Mouse (Mus musculus) brain, adult 10 weeks (tissue): Measurements from ENCODE around the gene Psmd9. TPM values are rescaled to one million over a fixed set of nuclear protein-coding genes. Genes with fewer than 3 reads are reported as not detected.

Experiments used
- polyA plus RNA-seq: library from polyadenylated mRNA; stranded (reverse); fragments of 350-450 nt; fragmentation: Illumina TruSeq; extraction: RNeasy Lipid Tissue Mini Kit (QIAGEN cat#74804); gene quantifications from one replicate; pipeline ENCODE4 v1.2.3, GENCODE M21; 2015; ENCODE audit warnings: low read depth, low replicate concordance

Gene Psmd9
- polyA plus RNA-seq: 34.3 TPM

DNA sequence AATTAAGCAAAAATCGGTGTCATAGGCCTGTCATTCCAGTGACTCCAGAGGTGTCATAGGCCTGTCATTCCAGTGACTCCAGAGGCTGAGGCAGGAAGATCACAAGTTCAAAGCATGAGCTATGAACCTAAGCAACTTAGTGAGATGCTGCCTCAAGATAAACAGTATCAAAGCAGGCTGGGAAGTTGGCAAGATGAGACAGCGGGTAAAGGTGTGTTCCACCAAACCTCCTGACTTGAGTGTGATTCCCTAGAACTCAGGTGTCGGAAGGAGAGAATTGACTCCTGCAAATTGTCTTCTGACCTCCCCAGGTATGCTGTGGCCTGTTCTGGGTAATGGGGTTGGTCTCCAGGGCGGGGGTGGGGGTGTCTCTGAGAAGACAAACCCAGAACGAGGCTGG, at the start of gene Psmd9:
Gene Psmd9, plus strand, starts transcription at position 130 of the 400 bp plus-strand sequence.

DNA sequence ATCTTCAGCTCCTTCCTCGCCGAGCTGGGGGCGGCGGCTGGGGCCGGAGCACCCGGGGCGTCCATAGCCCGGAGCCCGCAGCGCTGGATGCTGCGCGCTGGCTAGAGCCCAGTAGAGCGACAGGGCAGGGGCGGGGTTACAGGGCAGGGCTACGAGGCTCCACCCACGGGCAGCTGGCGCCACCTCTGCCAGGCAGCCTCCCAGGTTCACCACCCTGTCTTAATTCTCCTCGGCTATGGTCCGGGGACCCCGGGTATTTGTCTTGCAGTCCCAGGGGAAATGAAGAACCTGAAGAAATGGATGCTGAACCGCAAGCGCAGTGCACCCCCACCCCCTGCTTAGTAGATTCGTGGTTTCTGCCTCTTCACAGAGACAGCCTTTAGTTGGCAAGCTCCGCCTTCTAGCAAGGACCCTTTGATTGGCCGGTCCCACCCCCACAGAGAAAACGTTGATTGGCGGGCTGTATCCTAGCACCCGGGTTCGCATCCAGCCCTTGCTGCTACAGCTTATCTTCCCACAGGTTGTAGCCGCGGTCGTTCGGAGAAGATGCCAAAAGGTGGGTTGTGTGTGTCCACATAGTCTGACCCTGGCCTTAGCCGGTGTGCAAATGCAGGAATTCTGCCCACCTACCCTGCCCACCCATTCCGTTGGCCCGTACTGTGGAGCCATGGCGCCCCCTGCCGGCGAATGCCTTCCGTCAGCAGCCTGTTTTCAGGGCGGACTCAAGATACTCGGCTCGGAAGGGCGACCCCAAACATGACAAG, 36.7 kb upstream of the Psmd9 start, which contains the start of gene Rhof:
Gene Rhof, minus strand, starts transcription at position 385 of the 764 bp plus-strand sequence.

DNA sequence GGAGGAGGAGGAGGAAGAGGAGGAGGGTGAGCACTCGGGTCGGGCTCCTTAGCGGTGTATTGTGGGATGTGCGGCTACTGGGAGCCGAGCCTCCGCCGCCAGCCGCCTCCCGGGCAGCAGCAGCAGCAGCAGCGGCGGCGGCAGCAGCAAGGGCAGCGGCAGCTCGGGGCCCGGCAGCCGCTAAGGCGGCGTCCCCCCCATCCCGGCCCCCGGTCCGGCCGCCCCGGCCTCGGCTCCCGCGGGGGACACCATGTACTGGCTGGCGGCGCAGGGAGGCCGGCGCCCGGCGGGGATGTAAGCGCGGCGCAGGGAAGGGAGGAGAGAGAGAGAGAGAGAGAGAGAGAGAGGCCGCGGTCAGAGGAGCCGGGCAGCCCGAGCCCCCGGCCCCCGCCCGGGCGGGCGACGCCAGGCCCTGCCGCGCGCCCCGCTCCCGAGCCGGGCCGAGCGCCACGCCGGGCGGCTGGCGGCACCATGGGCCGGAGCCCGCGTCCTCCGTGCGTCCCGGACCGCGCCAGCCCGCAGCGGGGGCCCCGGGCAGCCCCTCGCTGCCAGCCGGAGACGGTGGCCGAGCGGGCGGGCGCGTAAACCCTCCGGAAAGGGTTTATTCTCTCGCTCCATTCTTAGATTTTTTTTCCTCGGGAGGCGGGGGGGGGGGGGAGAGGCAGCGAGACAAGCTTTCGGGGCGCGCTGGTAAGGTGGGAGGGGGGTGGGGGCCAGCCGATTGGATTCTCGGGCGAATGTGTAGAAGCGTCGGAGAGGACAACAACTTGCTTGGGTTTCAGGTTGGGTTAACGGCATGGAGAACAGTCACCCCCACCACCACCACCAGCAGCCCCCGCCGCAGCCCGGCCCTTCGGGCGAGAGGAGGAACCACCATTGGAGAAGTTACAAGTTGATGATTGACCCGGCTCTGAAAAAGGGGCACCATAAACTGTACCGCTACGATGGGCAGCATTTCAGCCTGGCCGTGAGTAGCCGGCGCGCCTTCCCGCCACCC, 26.8 kb upstream of the Psmd9 start, which contains the start of gene Setd1b:
Gene Setd1b, plus strand, starts transcription at position 33 of the 997 bp plus-strand sequence.

DNA sequence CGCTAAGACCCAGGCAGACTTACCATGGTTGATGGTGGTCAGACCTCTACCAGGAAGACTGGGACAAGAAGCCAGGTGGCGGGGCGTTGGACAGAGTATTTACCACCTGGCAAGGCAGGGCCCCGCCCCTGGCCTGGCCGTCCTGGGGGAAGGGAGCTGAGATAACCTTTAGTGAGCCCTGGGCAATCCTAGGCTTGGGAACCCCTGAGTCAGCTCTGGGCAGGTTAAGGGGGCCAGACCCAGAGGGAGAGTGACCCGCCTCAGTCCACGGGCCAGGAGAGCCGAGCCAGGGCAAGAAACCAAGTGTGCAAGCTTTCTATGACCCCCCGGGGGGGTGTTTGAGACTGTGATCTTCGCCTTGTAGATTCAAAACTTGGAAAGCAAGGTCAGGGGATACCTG, 13.4 kb downstream of the Psmd9 start, which contains the start of gene Hpd:
Gene Hpd, minus strand, starts transcription at position 77 of the 400 bp plus-strand sequence.

DNA sequence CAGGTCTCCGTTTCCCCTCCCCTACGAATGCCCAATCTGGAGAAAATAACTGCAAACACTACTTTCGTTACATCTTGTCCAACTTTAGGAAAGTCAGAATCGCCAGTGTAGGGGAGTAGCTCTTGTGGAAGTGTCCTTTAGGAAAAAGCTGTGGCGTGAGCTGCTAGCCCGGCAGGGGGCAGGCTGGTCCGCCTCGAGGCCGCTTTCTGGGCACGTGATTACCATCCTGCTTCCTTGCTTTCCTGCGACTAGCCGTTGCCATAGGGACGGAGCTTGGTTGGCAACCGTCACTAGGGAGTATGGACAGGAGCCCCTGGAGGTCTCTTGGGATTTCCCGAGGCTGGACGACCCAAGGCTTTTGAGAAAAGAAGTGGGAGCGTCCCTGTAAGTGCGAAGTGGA, 82.6 kb downstream of the Psmd9 start, which contains the start of gene Wdr66:
Gene Wdr66, plus strand, starts transcription at position 269 of the 400 bp plus-strand sequence.

Other genes with a start within 250 kb of the Psmd9 start
- 20.7 TPM for gene Kdm2b, start 179.6 kb upstream of the Psmd9 start, polyA plus RNA-seq
- gene Orai1, start 154.3 kb upstream of the Psmd9 start, polyA plus RNA-seq: 6.1 TPM
- 0.85 TPM for gene Morn3, start 122.4 kb upstream of the Psmd9 start, polyA plus RNA-seq
- 10.6 TPM for gene Tmem120b, start 101.0 kb upstream of the Psmd9 start, polyA plus RNA-seq
- gene Rhof, start 36.7 kb upstream of the Psmd9 start, polyA plus RNA-seq: 35.9 TPM
- gene Setd1b, start 27.2 kb upstream of the Psmd9 start, polyA plus RNA-seq: 10.6 TPM
- not detected for gene Hpd, start 13.3 kb downstream of the Psmd9 start, polyA plus RNA-seq
- gene Wdr66, start 82.7 kb downstream of the Psmd9 start, polyA plus RNA-seq: 4.1 TPM
- 40.8 TPM for gene Bcl7a, start 174.4 kb downstream of the Psmd9 start, polyA plus RNA-seq
- 11.0 TPM for gene Mlxip, start 225.4 kb downstream of the Psmd9 start, polyA plus RNA-seq